Mouse (Mus musculus) cerebellum, adult 2 months (tissue): ENCODE measurements around the gene Susd4.

Source experiments
- CTCF ChIP-seq: fragments of 200-500 bp; IDR thresholded peaks from 2 replicates; pipeline ENCODE4 v1.5.1; 2011; ENCODE audit warnings: low read depth, mild to moderate bottlenecking, control low read depth, low read length, moderate library complexity, borderline replicate concordance; ENCODE audit not compliant: insufficient read depth
- POLR2A ChIP-seq: fragments of 200-500 bp; IDR thresholded peaks from 2 replicates; pipeline ENCODE4 v1.6.1; 2011; ENCODE audit warnings: low read length, control low read depth, borderline replicate concordance; ENCODE audit not compliant: insufficient read depth

DNA sequence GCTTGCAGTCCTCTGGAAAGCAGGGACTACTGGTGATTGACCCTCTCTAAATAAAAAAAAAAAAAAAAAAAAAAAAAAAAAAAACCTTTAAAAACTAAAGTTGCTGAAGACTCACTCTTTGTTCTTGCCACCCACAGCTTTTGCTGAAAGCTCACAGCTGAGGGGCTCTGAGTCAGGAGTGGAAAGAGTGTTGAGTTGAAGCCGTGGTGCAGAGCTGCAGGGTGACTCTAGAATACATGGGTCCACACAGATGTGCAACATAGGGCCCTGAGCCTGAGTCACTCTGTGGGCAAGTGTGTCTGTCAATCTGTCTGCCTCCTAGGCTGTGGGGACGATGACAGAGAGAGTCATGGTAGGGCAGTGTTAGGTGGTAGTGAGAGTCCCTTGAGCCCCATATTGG lies 119.0 kb downstream of the Susd4 start:
- TF ChIP-seq CTCF (no peak), POLR2A (no peak)
